Mouse (Mus musculus) mesoderm, embryonic 11.5 days (tissue): ENCODE measurements around the gene Fbxw17.
"Not testable (repeated sequence)": the region's sequence is repeated elsewhere in the genome, so short reads cannot be mapped to it uniquely, and the experiment has no call there.

ENCODE experiments used
- DNase-seq: peaks from one replicate; pipeline ENCODE4 v3.0.0-alpha.2; 2012; ENCODE audit warnings: low read depth, low spot score

The Fbxw17 gene

DNA sequence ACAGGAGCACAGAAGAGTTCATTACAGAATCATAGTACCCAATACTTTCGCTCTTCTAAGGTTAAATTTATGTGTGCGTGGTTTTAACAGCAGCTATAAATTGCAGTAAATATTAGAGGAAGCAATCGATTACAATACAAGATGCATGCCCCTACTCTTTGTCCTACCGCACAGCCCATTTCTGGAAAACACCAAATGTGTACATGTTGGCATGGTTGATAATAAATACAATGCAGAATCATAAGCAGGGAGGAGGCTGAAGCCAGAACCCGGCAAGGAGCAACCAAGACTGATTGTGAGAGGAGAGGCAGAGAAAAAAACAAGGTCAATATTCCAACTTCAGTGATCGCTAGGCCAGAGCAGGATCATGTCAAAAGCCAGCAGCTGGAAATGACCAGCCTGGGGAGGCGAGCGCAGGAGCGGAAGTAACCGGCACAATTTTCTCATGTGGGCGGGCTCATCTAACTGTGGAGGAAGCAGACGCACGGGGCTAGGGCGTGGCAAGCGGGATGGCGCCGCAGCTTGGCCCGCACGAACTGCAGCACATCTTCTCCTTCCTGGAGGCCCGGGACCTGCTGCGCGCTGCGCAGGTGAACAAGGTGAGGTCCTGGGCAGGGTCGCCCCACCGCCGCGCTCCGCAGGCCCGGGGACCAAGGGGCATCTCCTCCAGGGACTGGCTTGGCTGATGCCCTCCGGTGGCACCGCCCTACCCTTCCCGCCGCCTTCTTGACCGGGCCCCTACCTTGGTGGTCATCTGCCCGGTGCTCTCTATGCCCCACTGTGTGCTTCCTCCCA is at the start of gene Fbxw17:
Gene Fbxw17 (plus strand): TSS at position 476 of the 795 bp plus-strand sequence.
- peak; percentile 70 for DNase-seq

- not testable (repeated sequence) for DNase-seq
These were observed 44.5 kb upstream of the Fbxw17 start for GRCm38 (mm10) chr13:50372934-50373705.

- not testable (repeated sequence) for DNase-seq
These were observed 28.5 kb upstream of the Fbxw17 start for GRCm38 (mm10) chr13:50389146-50389545.

- no peak for DNase-seq
These were observed 757 bp downstream of the Fbxw17 start for GRCm38 (mm10) chr13:50418421-50418820.

DNA sequence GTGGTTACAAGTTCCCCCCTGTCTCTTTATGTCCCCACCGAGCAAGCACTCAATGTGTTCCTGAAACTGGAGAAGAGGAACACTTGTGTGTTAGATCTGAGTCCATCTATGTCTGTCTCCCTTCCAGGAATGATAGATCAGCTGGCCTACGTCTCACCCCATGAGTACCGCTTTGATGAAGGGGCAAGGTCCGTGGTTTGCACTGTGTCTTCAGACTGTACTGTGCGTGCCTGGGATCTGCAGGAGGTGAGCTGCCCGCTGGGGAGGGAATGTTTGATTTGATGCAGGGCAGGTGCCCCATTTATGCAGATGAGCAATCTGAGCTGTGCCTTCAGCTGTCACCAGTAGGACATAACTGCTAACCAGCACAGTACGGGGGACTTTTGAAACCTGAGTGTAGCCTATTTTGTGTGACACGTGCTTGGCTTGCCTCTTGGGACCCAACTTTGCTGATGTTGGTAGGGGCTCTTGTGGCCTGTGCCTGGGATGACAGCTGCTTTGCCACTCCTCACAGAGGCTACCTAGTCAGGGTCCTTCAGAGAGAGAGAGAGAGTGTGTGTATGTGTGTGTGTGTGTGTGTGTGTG is 6.1 kb downstream of the Fbxw17 start:
- DNase-seq: no peak

DNA sequence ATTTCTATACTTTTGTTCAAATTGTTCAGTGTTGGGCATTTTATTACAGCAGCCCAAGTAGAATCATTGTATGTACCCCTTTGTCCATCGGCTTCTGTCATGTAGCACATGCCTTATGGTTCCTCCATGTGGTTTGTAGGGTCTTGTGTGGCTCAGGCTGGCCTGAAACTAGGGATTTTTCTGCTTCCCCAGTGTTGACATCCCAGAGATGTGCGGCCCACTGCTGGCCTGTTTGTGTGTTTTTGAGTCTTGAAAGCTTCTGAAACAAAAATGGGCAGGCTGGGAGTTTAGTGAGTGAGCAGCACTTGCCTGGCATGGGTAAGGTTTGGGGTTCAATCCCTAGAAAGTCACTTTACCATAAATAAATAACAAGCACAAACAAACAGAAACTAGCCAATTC is 6.9 kb downstream of the Fbxw17 start:
- no peak for DNase-seq

DNA sequence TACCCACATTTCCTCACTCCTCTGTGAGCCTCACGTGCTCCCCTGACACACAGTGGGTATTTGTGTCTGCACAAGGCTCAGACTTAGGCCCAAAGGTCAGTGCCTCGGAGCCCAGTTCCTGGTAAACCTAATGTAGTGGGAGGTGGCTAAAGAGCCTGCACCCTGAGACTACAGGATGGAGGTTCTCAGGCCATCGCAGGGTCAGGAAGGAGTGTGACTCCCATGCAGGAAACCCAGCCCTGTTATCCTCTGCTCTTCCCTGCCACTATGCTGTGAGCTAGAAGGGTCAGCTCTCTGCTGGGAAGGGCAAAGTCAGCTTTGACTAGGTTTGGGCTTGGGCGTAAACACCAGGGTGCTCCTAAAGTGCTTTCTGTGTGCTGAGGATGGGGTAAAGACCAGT is 9.0 kb downstream of the Fbxw17 start:
- no peak for DNase-seq

GRCm38 (mm10) chr13:50443812-50444211 is 26.1 kb downstream of the Fbxw17 start, which contains the start of gene Gm47429:
Gm47429 (minus strand) TSS chr13:50443912.
- no peak for DNase-seq

- DNase-seq: no peak
These were observed 27.6 kb downstream of the Fbxw17 start for GRCm38 (mm10) chr13:50445261-50445660.

DNA sequence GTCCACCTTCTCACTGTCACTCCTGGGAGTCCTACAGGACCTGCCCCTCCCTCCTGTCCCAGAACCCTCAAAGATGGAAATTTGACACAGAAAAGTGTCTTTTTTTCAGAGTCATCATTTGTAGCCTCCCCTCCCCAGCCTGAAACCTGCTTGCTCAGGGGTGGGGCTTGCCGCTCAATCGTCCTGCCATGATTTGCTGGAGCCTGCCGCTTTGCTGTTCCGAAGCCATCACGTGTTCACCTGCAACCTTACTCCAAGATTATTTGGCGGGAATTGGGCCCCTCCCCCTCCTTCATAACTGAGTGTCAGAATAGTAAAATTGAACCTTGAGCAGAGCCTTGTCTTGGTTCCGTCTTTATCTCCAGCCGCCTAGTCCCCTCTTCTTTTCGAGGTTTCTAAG is 34.6 kb downstream of the Fbxw17 start:
- not testable (repeated sequence) for DNase-seq

GRCm38 (mm10) chr13:50453426-50453825 is 35.8 kb downstream of the Fbxw17 start:
- no peak for DNase-seq

DNA sequence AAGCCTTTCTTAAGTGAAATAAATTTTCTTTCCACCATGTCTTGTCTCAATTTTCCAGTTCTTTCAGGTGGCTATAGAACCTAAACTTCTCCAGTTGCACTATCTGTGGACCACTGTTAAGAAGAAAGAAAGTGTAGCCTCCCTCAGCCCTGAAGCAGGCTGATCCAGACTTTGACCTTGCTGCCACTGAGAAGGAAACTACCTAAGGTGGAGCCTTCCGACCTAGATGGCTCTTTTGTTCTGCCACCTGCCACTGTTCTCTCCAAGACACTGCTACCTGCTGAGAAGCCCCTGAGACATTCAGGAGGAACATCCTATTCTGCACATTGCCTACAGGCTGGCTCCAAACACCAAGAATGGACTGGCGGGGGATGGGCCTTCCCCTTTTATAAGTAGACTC is 42.8 kb downstream of the Fbxw17 start:
- DNase-seq: not testable (repeated sequence)

- DNase-seq: peak; percentile 2
These were observed 47.2 kb downstream of the Fbxw17 start for GRCm38 (mm10) chr13:50464621-50465562.

DNA sequence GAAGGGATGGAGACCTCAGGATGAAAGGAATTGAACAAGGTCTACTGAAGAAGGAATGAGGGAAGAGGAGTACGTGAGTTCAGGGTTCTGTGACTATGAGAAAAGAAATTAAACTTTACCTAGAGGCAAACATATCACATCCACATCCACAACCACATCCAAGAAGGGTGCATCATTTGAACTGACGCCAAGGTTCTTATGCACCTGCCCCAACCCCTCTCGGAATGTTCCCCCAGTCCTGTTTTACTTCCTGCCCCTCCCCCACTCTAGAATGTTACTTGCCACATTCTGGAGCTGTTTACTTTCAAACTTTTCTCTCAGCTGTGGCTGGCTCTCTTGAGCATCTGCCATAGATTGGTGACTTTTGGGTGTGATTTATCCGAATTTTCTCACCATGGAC is 49.3 kb downstream of the Fbxw17 start, which contains the start of gene Nutm2:
Gene Nutm2 (plus strand): TSS at position 301 of the 400 bp plus-strand sequence.
- no peak for DNase-seq
